8 mouse cellular contexts compared by ENCODE assay signal in the genomic region with DNA sequence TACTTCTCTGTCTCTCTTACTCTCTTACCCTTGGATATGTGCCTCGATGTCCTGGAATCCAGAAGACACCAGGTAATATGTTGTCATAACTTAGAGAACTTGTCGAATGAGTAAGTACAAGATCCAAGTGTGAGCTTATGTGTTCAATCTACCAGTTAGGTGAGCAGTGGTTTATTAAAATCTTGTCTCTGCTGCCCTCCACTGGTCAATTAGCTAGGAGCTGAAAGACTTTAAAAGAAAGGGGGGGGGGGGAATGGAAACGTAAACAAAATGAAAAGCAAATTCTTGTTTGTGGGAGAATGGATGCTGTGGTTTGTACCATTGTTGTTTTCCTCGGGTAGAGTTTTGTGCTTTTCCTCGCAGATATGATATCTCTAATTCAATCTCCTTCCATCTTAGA. TPM values are rescaled to one million over a fixed set of nuclear protein-coding genes. Genes with fewer than 3 reads are reported as not detected.
DNase-seq lines count a peak whose midpoint lies in the region; ATAC-seq lines count a peak whose summit lies in the region.

No protein-coding gene starts in this region.

- no peaks in the 10 kb centered on the region for H3K4me1 ChIP-seq in forebrain, embryonic 11.5 days (replicated peaks; ENCODE audit: control insufficient read depth, insufficient read depth, low read length)

- no peak overlapping the region for H3K4me2 ChIP-seq in forebrain, embryonic 11.5 days (ENCODE audit: low read depth, low read length, severe bottlenecking)

- H3K36me3 ChIP-seq in forebrain, embryonic 11.5 days (ENCODE audit: control insufficient read depth, insufficient read depth, low read length) = no peaks in the 10 kb centered on the region

- no peaks in the 10 kb centered on the region for H3K9me3 ChIP-seq in forebrain, embryonic 11.5 days (ENCODE audit: control insufficient read depth, low read length)

- H3K27me3 ChIP-seq in forebrain, embryonic 11.5 days (ENCODE audit: control insufficient read depth, insufficient read depth, low read length) = no peaks in the 10 kb centered on the region

- no peak overlapping the region for H3K27ac ChIP-seq in forebrain, embryonic 11.5 days (ENCODE audit: low read depth, low read length)

- no peak overlapping the region for H3K9ac ChIP-seq in forebrain, embryonic 11.5 days (ENCODE audit: low read length)

- peak; percentile 67 for DNase-seq in kidney, adult 9 months
- DNase-seq in kidney, adult 11 months = no peak
- peak; percentile 33 for DNase-seq in CD4-positive helper T cell, adult 2 months (ENCODE audit: low read depth, low spot score)
- DNase-seq in R1 (ENCODE audit: low read depth, low spot score) = peak; percentile 69
- DNase-seq in large intestine, adult 2 months (ENCODE audit: low read depth, low spot score) = peak; percentile 28
- DNase-seq in skeletal muscle tissue, adult 2 months (ENCODE audit: low read depth, low spot score) = peak; percentile 34
- DNase-seq in forebrain, embryonic 11.5 days (ENCODE audit: low spot score) = no peak

- no peak overlapping the region for H3K4me3 ChIP-seq in forebrain, embryonic 11.5 days (ENCODE audit: low read depth, low read length)

- ATAC-seq in common myeloid progenitor, adult 5-6 weeks (replicated peaks; ENCODE audit: low read depth, poor library complexity, severe bottlenecking) = 0 out of 2 replicates have a peak, but pooled peaks have one; percentile 60
- no peak for ATAC-seq in forebrain, embryonic 11.5 days (replicated peaks; ENCODE audit: low FRiP score)

- WGBS in large intestine, adult 2 months = 19% methylated on average over 5 of the region's 5 CpGs
- 42% methylated on average over 5 of the region's 5 CpGs for WGBS in forebrain, embryonic 11.5 days

RNA-seq across cellular contexts. Expression of a gene that starts 32.4 kb away (rescaled TPM):
- not detected in 2 replicates for total RNA-seq in common myeloid progenitor, adult 5-6 weeks (2017)
- 0.51 and 1.3 TPM in 2 replicates for polyA plus RNA-seq in large intestine, adult 2 months (2012; rRNA removed)
- 0.07 TPM in 1 of 2 replicates, not detected in the other for polyA plus RNA-seq in forebrain, embryonic 11.5 days (2014; fragmentation: Nextera tagmentation; extraction: Ambion mirVana)

RNA-seq across cellular contexts. Expression of a gene that starts 46.8 kb away (rescaled TPM):
- 0.05 TPM in 2 replicates for total RNA-seq in common myeloid progenitor, adult 5-6 weeks (2017)
- polyA plus RNA-seq in large intestine, adult 2 months (2012; rRNA removed) = 3.3 and 5.3 TPM in 2 replicates
- polyA plus RNA-seq in forebrain, embryonic 11.5 days (2014; fragmentation: Nextera tagmentation; extraction: Ambion mirVana) = 2.8 and 3.6 TPM in 2 replicates

Comparison
In these comparisons a context has a peak if more than half of its experiments do, and no peak if none do; other contexts are left out.
1. DNase-seq: peak in kidney, adult 9 months (single experiment), CD4-positive helper T cell, adult 2 months (single experiment), R1 (single experiment), large intestine, adult 2 months (single experiment) and skeletal muscle tissue, adult 2 months (single experiment); none in kidney, adult 11 months (single experiment) and forebrain, embryonic 11.5 days (single experiment).